Mouse (Mus musculus): ENCODE measurements around the gene Gja1. TPM values are rescaled to one million over a fixed set of nuclear protein-coding genes. Genes with fewer than 3 reads are reported as not detected.

The Gja1 gene
- polyA plus RNA-seq, 1 experiment from 2014 or later, result 185 TPM

DNA sequence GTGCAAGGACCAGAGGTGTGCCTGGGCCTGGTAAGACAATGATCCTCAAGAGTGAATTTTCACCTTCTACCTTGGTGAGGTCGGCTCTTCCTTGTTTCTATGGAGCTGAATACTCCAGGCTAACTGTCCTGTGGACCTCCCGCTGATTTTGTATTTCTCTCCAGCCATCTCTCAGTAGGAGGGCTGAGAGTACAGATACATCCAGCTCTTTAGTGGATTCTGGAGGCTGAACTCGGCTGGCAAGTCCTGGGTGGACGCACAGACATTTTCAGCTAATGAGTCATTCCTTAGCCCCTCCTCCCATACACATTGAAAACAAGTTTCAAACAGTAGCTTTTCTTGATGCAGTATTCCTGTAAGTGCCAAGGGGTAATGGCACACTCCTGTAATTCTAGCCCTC lies 49.2 kb downstream of the Gja1 start:
- 57% methylated on average over 4 of the region's 4 CpGs for WGBS
- no peak overlapping the region for H3K4me2 ChIP-seq (replicated peaks)
- H3K9me3 ChIP-seq, result no peaks in the 10 kb centered on the region
- H3K9ac ChIP-seq (replicated peaks), result no peak overlapping the region
- no peak for ATAC-seq (ENCODE audit: low FRiP score, low read depth)
- no peaks in the 10 kb centered on the region for H3K36me3 ChIP-seq
- H3K4me1 ChIP-seq, result peaks cover 5% of the 10 kb centered on the region; the same call in 1 of the 2 replicates
- H3K27ac ChIP-seq (replicated peaks), result no peak overlapping the region
- no peak overlapping the region for H3K4me3 ChIP-seq
- H3K27me3 ChIP-seq, result no peaks in the 10 kb centered on the region

- Histone ChIP-seq H3K27ac (replicated peaks) (no peak overlapping the region), H3K4me3 (no peak overlapping the region), H3K9me3 (no peaks in the 10 kb centered on the region), H3K4me1 (peaks cover 12% of the 10 kb centered on the region; the same call in 1 of the 2 replicates), H3K4me2 (replicated peaks) (no peak overlapping the region), H3K36me3 (no peaks in the 10 kb centered on the region), H3K27me3 (no peaks in the 10 kb centered on the region), H3K9ac (replicated peaks) (no peak overlapping the region)
- WGBS, result 86% methylated on average over 2 of the region's 2 CpGs
- ATAC-seq (ENCODE audit: low FRiP score, low read depth), result no peak
Measured at GRCm38 (mm10) chr10:56427382-56427781, 50.3 kb downstream of the Gja1 start.

DNA sequence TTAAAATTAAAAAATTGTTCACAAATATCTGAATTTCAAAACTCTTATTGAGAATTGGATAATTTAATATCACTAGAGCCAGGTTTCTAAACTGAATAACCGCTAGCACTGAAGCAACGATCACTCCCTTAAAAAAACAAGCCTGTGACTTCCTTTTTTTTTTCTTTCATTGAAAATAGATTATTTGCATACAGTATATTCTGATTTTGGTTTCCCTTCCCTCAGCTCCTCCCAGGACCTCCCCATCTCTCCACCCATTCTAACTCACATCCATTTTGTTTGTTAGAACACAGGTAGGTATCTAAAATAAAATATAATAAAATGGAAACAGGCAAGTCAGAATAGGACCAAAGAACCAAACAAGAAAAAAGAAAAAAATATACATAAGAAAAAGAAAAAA lies 50.7 kb downstream of the Gja1 start:
- no peak overlapping the region for H3K9ac ChIP-seq (replicated peaks)
- no peaks in the 10 kb centered on the region for H3K36me3 ChIP-seq
- no peak for ATAC-seq (ENCODE audit: low FRiP score, low read depth)
- 93% methylated on average over 2 of the region's 2 CpGs for WGBS
- H3K9me3 ChIP-seq, result no peaks in the 10 kb centered on the region
- no peak overlapping the region for H3K27ac ChIP-seq (replicated peaks)
- H3K4me2 ChIP-seq (replicated peaks), result no peak overlapping the region
- no peaks in the 10 kb centered on the region; the same call in 1 of the 2 replicates for H3K27me3 ChIP-seq
- peaks cover 12% of the 10 kb centered on the region; the same call in 1 of the 2 replicates for H3K4me1 ChIP-seq
- no peak overlapping the region for H3K4me3 ChIP-seq

DNA sequence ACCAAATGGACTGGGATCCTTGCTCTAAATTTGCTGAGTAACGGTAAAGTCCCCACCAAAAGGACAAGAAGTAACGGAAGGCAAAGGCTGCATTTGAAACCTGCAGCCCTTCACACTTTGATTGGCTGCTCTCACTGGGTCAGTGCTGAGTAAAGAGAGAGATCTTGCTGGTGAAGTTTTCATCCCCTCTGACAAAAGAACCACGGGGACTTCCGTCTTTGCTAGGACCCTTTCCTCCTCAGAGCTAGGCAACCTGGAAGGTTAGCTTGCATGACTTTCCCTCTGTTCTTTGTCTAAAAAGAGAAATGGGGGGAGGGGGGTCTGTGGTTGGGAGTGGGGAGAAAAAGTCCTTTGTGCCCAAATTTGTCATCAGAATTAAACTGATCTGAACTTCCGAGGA lies 51.9 kb downstream of the Gja1 start:
- no peak overlapping the region for H3K4me2 ChIP-seq (replicated peaks)
- H3K9ac ChIP-seq (replicated peaks), result no peak overlapping the region
- ATAC-seq (ENCODE audit: low FRiP score, low read depth), result no peak
- no peaks in the 10 kb centered on the region for H3K36me3 ChIP-seq
- H3K27ac ChIP-seq (replicated peaks), result no peak overlapping the region
- no peaks in the 10 kb centered on the region; the same call in 1 of the 2 replicates for H3K27me3 ChIP-seq
- H3K9me3 ChIP-seq, result no peaks in the 10 kb centered on the region
- WGBS, result 74% methylated on average over 5 of the region's 5 CpGs
- H3K4me3 ChIP-seq, result no peak overlapping the region
- peaks cover 12% of the 10 kb centered on the region; the same call in 1 of the 2 replicates for H3K4me1 ChIP-seq

GRCm38 (mm10) chr10:56431600-56432389 lies 54.7 kb downstream of the Gja1 start:
- H3K4me1 ChIP-seq, result peaks cover 9% of the 10 kb centered on the region; the same call in 1 of the 2 replicates
- peak overlapping the region; percentile 51 for H3K4me2 ChIP-seq (replicated peaks)
- H3K36me3 ChIP-seq, result no peaks in the 10 kb centered on the region
- WGBS, result 24% methylated on average over 23 of the region's 23 CpGs
- H3K27ac ChIP-seq (replicated peaks), result 0 out of 2 replicates have a peak overlapping the region, but pooled peaks have one; percentile 15
- H3K27me3 ChIP-seq, result no peaks in the 10 kb centered on the region; the same call in 1 of the 2 replicates
- H3K9ac ChIP-seq (replicated peaks), result no peak overlapping the region; the same call in 1 of the 2 replicates
- peak overlapping the region; percentile 32 for H3K4me3 ChIP-seq
- peak; percentile 75 for ATAC-seq (ENCODE audit: low FRiP score, low read depth)
- H3K9me3 ChIP-seq, result no peaks in the 10 kb centered on the region

DNA sequence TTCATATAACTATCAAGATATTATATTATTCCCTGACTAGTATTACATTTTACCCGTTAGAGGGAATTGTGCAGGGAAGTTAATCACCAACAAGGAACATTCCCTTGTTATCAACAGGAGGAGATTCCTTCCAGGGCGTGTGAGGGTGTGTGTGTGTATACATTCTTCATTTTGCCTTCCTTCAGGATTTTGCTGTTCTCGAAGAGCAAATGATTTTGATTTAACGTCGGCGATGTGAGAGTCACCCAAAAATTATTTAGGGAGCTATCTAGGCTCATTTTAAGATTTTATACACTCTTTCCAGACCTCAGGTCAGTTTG lies 55.2 kb downstream of the Gja1 start:
- ATAC-seq (ENCODE audit: low FRiP score, low read depth), result no peak
- Histone ChIP-seq H3K4me3 (no peak overlapping the region), H3K27me3 (no peaks in the 10 kb centered on the region; the same call in 1 of the 2 replicates), H3K9me3 (no peaks in the 10 kb centered on the region), H3K36me3 (no peaks in the 10 kb centered on the region), H3K27ac (replicated peaks) (no peak overlapping the region), H3K4me1 (peaks cover 9% of the 10 kb centered on the region; the same call in 1 of the 2 replicates), H3K4me2 (replicated peaks) (peak overlapping the region; percentile 51; the same call in 1 of the 2 replicates), H3K9ac (replicated peaks) (no peak overlapping the region)
- 79% methylated on average over 6 of the region's 6 CpGs for WGBS

DNA sequence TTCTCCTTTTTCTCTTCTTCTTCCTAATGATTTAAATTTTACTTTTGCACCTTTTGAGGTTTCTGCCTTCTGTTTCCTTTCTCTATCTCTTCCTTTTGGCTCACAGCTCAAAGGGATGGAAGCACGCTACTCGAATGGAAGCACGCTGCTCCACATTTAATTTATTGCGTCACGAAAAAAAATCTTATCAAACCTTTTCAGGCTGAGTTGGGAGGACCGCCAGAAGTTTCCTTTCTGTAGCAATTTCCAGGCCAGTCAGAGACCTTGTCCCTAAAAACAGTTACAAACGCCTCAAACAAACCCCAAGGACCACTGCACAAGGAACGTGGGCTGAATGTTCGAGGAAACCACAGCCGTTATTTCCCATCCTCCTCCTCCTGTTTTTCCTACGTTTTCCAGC lies 60.2 kb downstream of the Gja1 start:
- H3K4me1 ChIP-seq, result no peaks in the 10 kb centered on the region
- H3K36me3 ChIP-seq, result no peaks in the 10 kb centered on the region
- H3K9me3 ChIP-seq, result no peaks in the 10 kb centered on the region
- H3K27ac ChIP-seq (replicated peaks), result no peak overlapping the region
- no peak overlapping the region for H3K4me3 ChIP-seq
- no peaks in the 10 kb centered on the region; the same call in 1 of the 2 replicates for H3K27me3 ChIP-seq
- ATAC-seq (ENCODE audit: low FRiP score, low read depth), result no peak
- 88% methylated on average over 11 of the region's 11 CpGs for WGBS
- H3K4me2 ChIP-seq (replicated peaks), result no peak overlapping the region
- no peak overlapping the region for H3K9ac ChIP-seq (replicated peaks)

DNA sequence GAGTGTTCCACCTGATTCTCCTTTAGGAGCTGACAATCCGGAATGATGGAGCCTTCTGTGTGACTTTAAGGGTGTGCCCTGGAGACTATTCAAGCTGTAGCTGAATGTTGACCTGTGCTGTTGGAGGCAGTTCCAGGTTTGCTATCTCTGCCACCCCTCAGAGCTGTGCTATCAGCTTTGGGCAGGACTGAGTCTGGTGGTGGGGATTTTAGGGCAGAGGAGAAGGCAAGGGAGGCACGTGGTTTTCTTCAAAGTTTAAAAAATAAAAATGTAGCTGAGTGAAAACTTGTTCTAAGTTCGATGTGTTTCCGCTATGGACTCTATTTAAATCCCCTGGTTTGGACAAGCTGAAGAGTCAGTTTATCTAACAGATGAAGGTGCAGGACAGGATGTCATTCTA lies 62.5 kb downstream of the Gja1 start:
- no peak overlapping the region for H3K4me3 ChIP-seq
- no peak for ATAC-seq (ENCODE audit: low FRiP score, low read depth)
- H3K27ac ChIP-seq (replicated peaks), result no peak overlapping the region
- no peaks in the 10 kb centered on the region for H3K27me3 ChIP-seq
- no peaks in the 10 kb centered on the region for H3K4me1 ChIP-seq
- H3K9me3 ChIP-seq, result no peaks in the 10 kb centered on the region
- no peak overlapping the region for H3K9ac ChIP-seq (replicated peaks)
- no peaks in the 10 kb centered on the region for H3K36me3 ChIP-seq
- H3K4me2 ChIP-seq (replicated peaks), result no peak overlapping the region
- WGBS, result 76% methylated on average over 4 of the region's 4 CpGs

GRCm38 (mm10) chr10:56444457-56444856 lies 67.3 kb downstream of the Gja1 start:
- Histone ChIP-seq H3K4me3 (no peak overlapping the region), H3K9me3 (no peaks in the 10 kb centered on the region), H3K4me1 (no peaks in the 10 kb centered on the region), H3K27me3 (no peaks in the 10 kb centered on the region), H3K9ac (replicated peaks) (no peak overlapping the region), H3K27ac (replicated peaks) (no peak overlapping the region), H3K4me2 (replicated peaks) (no peak overlapping the region), H3K36me3 (no peaks in the 10 kb centered on the region)
- ATAC-seq (ENCODE audit: low FRiP score, low read depth), result no peak
- WGBS, result 93% methylated on average over 2 of the region's 2 CpGs

DNA sequence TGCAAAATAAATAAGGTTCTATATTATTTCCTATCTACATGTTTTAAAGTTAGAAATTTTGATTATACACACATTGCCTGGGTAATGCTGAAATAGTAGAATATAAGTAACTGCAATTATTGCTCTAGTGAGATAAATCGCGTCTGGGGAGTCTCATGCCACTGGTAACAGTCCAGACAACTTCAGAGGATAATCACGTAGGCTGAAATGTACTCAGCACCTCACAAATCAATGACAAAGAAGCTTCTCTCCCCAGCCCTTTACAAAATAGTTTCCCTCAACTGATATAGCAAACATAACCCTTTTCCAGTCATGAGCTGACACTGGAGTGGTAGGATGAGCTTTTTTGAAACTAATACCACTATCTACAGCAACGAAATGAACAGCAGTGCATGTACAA lies 71.9 kb downstream of the Gja1 start:
- no peak for ATAC-seq (ENCODE audit: low FRiP score, low read depth)
- Histone ChIP-seq H3K27me3 (no peaks in the 10 kb centered on the region), H3K36me3 (no peaks in the 10 kb centered on the region), H3K9me3 (no peaks in the 10 kb centered on the region), H3K4me3 (no peak overlapping the region), H3K4me1 (no peaks in the 10 kb centered on the region), H3K4me2 (replicated peaks) (no peak overlapping the region), H3K9ac (replicated peaks) (no peak overlapping the region), H3K27ac (replicated peaks) (no peak overlapping the region)
- 87% methylated on average over 4 of the region's 4 CpGs for WGBS

Data from midbrain, embryonic 12.5 days (tissue).